Mouse (Mus musculus) brain, embryonic 18.5 days (tissue): ENCODE measurements around the gene Capn13.
"Not testable (repeated sequence)": the region's sequence is repeated elsewhere in the genome, so short reads cannot be mapped to it uniquely, and the experiment has no call there.

Experiments used
- DNase-seq: peaks from one replicate; pipeline ENCODE4 v3.0.0-alpha.2; 2012; ENCODE audit warnings: low read depth, low spot score

Capn13 gene

DNA sequence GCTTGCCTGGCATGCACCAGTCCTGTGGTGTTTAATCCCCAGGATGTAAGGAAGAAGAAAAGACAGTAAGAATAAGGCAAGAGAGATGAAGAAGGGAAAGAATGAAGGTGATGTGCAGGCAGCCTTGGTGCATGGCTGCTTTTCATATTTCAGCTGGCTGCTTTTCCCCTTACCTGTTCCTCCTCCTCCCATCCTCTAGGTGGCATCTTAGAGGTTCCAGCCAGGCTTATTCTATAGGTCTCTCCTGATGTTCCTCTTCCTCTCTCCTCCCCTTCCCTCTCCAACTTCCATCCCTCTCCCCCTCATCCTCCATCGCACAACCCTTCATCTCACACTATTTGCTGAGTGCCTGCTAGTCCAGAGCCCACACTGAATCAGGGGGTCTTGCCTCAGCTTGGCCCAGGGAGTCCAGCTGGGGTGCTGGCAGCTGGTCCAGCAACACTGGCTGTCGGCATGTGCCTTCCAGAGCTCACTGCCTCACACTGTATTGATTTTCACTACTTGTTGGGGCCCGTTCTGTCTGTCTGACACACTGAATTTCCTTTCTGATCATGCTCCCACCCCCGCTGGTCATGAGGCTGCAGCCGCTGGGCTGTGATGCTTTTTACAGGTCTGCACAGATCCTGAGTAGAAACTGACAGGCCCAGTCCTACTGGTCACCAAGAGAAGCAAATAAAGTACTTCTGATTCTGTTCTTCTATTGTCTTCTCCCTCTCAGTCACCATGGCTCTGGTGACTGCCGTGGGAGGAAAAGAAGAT, 56.9 kb downstream of the Capn13 start:
- DNase-seq: no peak

DNA sequence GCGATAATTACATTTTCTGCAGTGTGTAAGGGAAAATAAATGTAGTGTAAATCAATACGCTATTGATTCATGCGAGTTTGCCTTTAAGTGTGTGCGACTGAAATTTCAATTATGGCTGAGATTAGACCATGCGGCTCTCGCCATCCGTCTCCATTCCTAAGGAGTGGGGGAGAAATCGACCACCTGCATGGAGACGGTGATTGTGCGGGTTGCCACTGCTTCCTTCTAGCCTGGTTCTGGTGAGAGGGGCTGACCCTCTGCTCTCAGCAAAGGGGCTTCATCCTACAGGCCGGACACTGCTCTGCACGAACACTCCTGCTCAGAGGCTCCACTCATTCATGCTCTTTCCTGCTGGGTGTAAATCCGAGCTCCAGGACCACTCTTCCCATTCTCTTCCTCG, 58.0 kb downstream of the Capn13 start:
- no peak for DNase-seq

DNA sequence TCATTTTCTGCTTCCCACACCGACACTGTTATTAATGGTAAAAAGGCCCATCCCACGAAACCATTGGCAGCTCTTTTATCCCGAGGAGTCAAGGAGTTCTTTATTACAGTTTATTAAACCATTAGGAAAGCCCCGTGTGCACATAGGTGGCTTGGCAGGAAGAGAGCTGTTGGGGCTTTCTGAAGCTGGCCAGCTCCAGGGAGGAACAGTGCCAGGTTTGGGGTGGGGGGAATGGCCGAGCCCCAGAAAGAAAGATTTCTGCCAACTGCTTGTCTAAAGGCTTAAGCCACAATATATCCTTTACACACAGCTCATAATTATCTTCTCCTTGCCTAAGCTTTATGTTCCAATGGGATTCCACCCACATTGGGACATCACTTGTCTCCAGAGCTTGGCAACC, 71.6 kb downstream of the Capn13 start:
- DNase-seq: no peak

DNA sequence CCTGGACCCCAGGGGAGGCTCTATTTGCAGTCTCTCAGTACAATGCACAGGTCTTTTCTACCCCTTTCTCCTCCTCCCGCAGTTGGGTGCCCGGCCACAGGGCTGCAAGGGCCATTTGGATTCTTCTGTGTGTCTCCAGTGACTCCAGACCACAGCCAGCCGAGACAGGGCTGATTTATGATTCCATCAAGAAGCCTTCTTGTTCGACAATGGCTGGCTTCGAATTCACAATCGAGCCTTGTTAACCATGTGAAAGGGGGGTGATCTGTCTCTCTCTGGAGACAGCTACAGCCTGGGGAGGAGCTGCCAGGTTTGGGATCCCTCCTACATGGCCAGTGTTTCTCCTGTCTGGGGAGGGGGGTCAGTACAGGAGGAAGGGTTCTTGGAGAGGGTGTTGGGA, 75.4 kb downstream of the Capn13 start:
- DNase-seq: no peak

DNA sequence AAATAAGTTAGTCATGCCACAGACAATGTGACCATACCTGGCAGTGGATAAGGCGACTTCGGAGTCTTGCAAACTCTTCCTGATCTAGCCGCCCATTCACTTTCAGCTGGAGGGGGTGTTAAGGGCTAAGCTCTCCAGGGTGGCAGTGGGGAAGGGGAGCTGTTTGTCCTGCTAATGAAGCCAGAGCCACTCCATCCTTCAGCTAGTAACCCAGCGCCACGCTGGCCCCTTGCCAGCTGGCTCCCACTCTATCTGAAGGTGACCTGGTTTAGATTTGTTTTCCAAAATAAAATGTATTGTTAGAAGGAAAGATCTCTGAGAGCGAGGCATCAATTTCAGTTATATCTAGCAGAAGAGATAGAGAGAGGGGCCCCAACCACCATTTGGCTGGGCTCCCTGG, 75.9 kb downstream of the Capn13 start:
- DNase-seq: no peak

DNA sequence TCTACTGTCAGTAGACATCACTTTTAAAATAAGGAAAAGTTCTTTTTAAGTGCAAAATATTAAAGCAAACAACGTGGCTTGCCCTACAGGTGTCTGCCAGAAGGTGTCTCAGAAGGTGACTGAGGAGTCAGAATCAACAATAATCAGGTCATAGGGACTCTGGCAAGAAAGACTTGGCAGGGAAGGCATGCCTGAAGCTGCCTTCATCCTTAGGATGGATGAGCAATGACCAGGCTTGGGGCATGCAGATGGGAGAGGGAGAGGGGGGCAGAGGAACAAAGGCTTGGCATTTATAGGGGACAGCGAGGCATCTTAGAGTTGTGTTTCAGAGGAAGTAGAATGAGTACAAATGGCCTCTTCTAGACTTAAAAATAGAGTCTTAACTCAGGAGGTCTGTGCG, 76.7 kb downstream of the Capn13 start:
- DNase-seq: no peak

DNA sequence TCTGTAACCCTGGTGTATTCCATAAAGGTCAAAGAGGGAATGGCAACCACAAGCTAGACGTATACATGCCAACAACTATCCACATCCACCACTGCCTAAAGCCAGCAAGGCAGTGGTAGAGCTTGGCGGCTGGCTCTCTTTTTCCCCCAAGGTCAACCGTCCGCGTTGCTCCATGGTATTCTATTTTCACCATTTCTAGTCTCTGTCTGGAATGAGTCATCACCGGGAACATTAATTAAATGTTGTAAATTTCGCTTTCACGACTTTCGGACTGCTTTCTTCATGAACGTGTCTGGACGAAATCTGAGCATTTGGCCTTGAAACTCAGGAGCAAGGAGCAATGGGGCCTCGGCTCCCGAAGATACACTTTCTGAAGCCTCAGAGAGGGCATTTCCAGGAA, 85.9 kb downstream of the Capn13 start:
- no peak for DNase-seq

DNA sequence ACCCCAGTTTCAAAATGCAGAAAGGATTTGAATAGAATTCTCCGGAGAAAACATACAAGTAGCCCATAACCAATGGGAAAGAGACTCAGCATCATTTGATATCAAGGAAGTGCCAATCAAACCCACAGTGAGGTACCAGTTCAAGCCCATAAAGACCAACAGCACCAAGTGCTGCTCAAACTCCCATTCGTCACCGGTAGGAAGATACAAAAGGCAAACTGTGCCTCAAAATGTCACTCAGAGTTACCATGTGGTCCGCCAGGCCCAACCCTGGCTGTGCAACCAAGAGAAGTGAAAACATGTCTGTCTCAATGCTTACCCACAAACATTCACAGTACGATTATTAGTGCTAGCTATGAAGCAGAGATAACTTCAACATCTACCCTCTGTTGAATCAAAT, 89.2 kb downstream of the Capn13 start:
- no peak for DNase-seq

DNA sequence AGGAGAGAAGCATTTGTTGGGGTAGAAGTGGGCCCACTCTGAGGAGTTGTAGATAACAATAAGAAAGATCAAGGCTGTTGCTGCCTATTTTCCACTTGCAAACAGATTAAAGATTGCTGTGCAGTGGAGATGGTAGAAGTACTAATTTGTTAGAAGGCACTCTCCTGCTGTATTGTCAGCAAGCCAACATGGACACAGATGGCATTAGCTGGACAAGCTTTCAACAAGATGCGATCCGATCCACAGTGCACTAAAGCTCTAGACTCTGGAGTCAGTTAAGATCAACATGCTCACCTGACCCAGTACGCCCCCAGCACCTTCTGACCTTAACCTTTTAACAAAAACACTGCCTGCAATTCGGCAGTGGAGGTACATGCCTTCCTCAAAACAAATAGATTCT, 92.0 kb downstream of the Capn13 start:
- no peak for DNase-seq

DNA sequence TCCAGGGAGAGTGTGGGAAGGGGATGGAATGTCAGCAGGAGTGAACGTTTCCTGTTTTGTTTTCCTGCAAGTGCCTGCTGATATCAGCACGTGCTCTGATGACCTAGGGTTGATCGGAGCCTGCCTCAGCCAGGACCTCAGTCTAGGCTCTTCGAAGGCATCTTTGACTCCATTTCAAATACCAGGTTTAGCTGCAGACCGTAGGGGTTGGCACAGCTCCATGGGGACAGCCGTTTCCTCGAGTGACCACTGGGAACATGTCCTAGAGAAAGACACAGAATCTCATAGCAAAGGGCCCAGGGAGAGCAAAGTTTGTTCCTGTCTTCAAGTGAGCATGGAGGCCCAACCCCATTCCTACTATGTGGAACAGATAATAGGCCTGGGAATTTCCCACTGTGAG, 94.0 kb downstream of the Capn13 start:
- no peak for DNase-seq

DNA sequence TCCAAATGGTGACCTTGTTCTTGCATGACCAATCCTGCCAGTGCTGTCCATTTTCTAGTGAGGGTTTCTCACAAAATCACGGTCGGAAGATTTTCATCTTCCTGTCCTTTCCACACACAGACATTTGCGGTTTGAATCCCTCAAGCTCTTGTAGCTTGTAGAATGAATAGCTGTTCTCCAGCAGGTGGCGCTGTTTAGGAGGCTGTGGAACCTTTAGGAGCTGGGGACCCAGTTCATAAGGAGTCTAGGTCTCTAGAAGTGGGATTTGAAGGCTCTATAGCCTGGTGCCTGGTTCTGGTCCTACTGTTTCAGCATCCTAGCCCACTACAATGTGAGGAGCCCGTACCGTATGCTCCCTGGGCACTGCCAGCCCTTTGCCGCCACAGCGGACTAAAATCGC, 95.0 kb downstream of the Capn13 start:
- peak; percentile 56 for DNase-seq

DNA sequence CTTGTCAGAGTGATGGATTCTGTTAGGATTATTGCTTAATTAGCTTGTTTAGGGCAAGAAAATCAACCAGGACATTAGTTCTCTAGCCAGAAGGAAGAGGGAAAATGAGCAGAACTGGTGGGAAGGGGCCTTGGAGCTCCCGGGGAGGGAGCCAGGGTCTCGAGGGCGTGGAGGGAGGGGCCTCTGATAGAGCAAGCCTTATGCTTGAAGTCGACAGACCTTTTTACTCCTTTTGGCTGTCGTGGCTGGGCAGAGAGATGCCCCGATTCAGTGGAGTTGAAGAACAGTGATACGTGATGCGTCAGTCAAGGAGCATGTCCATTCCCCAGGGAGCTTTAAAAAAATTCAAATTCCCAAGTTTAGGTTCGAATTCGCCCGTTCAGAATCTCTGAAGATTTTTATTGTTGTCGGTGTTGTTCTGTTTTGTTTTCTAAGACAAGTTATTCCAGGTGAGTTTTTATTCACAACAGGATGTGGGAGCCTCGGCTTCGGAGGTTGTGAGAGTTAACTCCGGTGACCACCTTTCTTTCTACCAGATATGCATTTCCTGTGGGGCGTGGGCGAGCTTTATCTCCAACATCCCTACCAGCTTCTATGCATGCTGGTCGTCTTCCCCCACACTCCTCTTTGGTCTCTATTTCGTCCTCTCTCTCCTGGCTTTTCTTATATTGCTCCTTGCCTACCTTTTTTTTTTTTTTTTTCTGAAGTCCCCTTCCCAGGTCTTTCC, 96.4 kb downstream of the Capn13 start:
- DNase-seq: no peak

DNA sequence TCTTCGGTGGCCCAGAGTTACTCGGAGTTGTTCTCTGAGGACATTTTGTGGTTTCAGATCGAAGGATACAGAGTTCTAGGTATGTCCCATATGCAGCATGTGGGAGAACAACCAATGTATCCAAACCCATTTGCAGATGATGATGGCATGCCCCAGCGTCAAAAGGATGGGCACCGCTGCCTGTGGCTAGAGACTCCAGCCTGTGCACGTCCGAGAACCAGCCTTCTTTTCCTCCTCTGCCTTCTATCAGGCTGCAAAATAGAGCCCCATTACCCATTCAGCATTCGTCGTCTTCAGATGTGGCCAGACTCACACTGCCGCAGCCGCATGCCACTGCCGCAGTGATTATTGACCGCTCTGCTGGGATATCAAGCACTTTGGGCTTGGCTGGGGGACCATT, 97.0 kb downstream of the Capn13 start:
- no peak for DNase-seq

DNA sequence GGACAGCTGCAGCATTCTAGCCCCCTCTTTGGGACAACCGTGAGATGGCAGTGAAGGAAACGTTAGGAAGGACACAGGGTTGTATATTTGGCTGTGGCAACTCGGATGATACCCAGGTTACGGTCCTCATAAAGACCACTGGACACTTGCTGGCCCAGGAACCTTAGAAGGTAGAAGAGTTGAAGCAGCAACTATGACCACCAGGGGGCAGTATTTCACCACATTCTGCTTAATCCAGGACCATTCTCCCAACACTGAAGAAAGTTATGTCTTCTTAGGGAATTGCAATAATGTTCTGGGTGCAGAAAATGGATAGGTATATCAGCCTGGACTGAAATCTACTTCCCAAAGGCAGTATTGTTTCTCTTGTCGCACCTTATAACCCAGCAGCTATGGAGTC, 97.4 kb downstream of the Capn13 start:
- peak; percentile 54 for DNase-seq

DNA sequence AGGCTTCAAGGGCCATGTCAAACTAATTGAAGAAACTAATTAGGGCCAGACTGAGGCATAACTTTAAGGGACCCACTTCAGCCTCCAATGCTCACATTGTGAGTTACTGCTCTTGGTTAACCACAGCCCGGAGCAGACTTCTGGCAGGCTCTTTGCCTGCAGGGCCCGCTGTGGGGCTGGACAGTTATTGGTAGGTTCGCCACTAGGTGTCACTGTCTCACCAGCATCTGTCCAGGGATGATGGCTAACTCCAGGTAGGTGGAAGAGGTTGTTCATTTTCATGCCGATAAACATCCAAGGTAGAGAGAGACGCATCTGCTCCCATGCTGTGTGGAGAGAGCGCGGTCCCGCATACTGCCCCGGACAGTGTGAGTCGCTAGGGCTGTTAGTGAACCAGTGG, 98.6 kb downstream of the Capn13 start:
- DNase-seq: peak; percentile 18

DNA sequence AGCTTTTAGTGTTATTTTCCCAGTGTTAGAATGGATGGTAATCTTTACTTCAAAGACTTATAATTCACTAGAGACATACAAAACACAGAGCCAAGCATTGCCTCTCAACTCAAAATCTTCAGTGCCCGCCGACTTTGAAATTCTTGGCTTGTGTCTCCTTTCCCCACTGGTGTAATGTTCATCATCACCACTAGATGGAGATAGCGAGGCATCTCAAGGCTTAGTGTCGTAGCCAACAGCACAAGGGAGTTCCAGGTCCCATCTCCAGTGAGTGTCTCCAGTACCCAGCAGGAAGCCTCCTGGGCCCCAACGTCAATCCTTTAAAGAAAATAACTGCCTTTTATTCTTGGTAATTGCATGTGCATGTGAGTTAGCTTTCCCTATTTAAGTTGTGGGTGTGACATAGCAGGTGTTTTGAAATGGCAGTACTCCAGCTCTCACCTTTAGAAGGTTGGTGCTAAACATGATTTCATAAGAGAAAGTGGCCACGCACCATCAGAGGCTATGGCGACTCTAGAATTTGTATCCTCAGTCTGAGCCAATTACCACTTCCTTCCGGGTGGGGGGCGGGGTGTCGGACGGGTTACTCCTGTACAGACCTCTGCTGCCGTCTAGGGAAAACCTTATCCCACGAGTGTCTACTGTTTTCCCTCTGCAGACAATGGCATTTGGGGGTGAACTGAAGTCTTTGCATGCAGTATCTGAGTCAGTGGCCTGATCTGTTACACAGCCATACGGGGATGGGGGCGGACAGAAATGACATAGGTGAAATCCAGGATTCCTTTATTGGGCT, 99.2 kb downstream of the Capn13 start:
- DNase-seq: peak; percentile 40

DNA sequence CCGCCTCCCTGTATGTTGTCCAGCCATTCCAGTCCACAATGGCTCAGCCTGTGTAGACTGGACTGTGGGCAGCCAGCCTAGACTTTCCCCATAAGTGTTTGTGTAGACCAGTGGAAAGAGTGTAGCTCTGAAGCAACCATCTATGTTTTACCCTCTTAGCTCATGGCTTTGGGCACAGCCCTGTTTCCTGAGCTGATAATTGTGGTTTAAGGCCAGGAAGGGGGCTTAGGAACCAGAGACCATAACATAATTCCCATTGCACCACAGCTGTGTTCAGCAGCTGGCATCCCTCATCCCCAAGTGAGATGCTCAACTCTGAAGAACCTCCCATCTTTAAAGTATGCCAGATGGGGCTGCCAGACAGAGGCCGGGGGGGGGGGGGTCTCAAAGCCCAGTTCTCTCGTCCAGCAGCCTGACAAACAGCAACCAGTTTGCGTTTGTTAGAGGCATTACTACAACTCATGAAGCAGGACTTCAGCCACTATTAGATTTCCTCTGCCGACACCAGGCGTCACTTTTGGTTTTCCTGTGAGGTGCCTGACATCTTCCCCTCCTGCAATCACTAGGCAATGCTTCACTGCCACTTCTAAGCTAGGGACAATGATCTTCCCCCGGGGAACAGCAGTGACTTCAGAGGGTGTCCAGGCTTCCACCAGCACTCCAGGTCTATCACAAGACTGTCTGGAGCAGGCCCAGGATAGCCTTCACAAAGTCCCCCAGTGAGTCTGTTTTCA, 100.4 kb downstream of the Capn13 start:
- DNase-seq: no peak

DNA sequence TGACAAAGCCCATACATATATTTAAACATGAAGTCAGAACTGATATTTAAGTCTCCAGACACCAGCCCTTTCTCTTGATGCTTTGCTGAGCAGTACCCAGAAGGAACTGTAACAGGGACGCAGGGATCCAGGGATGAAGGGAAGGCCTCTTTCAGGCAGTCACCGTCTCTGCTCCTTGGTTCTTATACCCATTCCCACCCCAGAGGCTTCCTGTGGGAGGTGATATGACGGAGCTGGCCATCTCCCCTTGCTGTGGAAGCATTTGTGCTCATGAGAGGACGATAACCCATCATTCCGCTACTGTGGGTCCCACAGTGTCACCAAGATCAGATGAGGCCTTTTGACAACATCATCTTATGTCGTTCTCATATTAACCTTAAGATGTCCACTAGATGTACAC, 101.7 kb downstream of the Capn13 start:
- DNase-seq: no peak

DNA sequence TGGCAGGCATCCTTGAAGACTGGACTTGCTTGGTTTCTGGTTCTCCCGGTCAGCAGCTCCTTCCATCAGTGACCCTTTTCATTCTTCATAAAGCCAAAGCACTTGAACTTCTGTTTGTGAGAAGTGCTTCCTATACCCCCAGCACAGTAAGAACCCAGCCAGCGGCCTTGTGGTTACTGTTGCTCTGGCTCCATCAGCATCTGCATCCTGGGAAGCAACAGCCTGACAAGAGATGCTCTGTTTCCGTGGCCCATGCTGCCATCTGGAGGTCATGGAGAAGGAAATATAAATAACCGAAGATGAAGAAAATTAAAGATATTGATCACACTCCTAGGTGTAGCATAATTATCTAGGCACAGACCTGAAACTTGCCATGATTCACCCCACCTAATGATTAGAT, 103.8 kb downstream of the Capn13 start:
- DNase-seq: peak; percentile 56

DNA sequence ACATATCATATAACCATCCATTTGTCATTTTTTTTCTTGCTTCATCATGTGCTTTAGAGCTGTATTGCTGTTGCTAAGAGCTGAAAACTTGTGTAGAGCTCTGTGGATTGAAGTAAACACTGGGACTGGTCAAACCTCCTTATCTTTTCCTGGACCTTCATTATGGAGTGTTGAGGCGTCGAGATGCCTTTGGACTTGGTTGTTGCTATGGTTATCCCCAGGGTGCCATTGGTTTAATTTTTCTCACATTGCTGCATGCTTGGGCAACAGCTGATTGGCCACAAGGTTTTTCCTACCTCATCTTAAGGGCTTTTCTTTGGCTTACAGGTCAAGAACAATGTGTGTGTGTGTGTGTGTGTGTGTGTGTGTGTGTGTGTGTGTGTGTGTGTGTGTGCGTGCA, 107.4 kb downstream of the Capn13 start:
- DNase-seq: no peak

DNA sequence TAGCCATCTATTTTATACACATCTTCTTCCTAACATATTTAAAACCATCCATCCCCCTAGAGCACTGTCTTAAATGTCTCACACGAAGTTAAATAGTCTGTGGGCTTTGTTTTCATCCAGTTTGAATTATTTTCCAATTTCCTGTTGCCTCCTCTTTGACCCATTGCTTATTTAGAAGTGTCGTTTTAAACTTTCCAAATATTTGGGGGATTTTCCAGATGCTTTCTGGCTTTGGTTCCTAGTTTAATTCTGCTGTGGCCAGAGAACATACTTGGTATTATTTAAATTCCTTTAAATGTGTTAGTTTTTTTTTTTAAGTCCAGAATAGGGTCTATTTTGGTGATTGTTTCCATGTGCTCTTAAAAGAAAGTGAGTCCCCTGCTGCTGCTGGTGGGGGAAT, 116.4 kb downstream of the Capn13 start:
- DNase-seq: no peak

DNA sequence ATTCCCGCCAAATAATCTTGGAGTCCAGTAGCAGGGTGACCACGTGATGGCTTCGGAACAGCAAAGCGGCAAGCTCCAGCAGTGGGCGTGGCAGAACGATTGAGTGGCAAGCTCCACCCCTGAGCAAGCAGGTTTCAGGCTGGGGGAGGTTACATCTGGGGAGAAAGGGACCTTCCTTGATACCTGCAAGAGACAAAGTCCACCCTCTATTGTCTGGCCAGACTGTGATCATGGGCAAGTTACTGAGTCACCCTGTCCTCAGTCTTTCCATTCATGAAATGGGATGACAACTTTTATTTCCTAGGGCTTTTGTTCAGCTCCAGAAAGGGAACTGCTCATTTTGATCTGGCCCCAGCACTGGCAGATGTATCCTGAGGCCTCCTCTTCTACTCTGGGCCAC, 118.0 kb downstream of the Capn13 start:
- DNase-seq: not testable (repeated sequence)
